Mouse (Mus musculus) bone marrow, adult 2 months (tissue): ENCODE measurements around the gene Usp48.

ENCODE experiments used
- CTCF ChIP-seq: fragments of 200-500 bp; IDR thresholded peaks from 2 replicates; pipeline ENCODE4 v1.5.1; 2011; ENCODE audit warnings: low read length, control low read depth; ENCODE audit not compliant: control insufficient read depth, insufficient read depth
- POLR2A ChIP-seq: fragments of 200-500 bp; IDR thresholded peaks from 2 replicates; pipeline ENCODE4 v1.6.1; 2011; ENCODE audit warnings: low read depth, mild to moderate bottlenecking, control low read depth, low read length, borderline replicate concordance; ENCODE audit not compliant: control insufficient read depth

DNA sequence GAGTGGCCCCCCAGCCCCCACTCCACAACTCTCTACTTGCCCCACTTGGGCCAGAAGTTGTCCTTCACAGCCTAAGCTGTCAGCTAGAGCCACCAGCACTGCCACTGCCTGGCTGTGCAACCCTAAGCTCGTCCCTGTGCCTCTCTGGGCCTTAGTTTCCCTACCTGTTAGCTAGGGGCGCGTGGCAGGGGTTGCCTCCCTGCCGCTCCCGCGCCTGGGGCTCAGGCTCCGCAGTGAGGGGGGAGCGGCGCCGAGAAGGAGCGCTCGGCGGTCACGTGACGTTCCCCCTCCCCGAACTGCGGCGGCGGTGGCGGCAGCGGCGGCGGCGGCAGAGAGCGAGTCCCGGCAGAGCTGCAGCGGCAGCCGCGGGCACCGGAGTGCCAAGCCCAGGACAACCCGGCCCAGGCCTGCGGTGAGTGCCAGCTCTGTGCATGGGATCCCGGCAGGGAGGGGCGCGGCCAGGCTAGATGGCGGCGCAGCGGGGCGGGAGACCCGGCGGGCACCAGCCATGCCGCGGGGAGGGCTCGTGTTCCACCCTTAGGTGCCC lies 71.0 kb downstream of the Usp48 start, which contains the start of gene Rap1gap:
- no peak for TF ChIP-seq CTCF
- TF ChIP-seq POLR2A, result no peak
